Mouse (Mus musculus) kidney, embryonic 14.5 days (tissue): ENCODE data around the gene Olfr1199. TPM values are rescaled to one million over a fixed set of nuclear protein-coding genes. Genes with fewer than 3 reads are reported as not detected.

Experiments used
- ATAC-seq: fragments of 200-750 bp; cut with Nextera tagmentation; 2 replicates; pipeline ENCODE4 v1.8.0; 2017; ENCODE audit warnings: moderate number of reproducible peaks, mild to moderate bottlenecking, moderate TSS enrichment, moderate library complexity; ENCODE audit not compliant: low FRiP score, low TSS enrichment
- H3K27ac ChIP-seq: fragments of 300-500 bp; sonication (generic); 2 replicates; pipeline ENCODE4 v1.5.1; 2014; ENCODE audit warnings: low read depth, mild to moderate bottlenecking, low read length, moderate library complexity, mixed read lengths
- H3K27me3 ChIP-seq: fragments of 300-500 bp; sonication (generic); 2 replicates; pipeline ENCODE4 v1.6.1; 2014; ENCODE audit warnings: mild to moderate bottlenecking, low read length; ENCODE audit not compliant: control insufficient read depth, insufficient read depth
- H3K36me3 ChIP-seq: fragments of 300-500 bp; sonication (generic); 2 replicates; pipeline ENCODE4 v1.6.1; 2014; ENCODE audit warnings: low read length, mixed read lengths; ENCODE audit not compliant: control insufficient read depth, insufficient read depth
- H3K4me1 ChIP-seq: fragments of 300-500 bp; sonication (generic); 2 replicates; pipeline ENCODE4 v1.6.1; 2014; ENCODE audit warnings: low read length, mixed read lengths; ENCODE audit not compliant: control insufficient read depth, insufficient read depth
- H3K4me2 ChIP-seq: fragments of 300-500 bp; sonication (generic); replicated peaks from 2 replicates; pipeline ENCODE4 v1.6.1; 2014; ENCODE audit warnings: low read depth, mild to moderate bottlenecking, low read length
- H3K4me3 ChIP-seq: fragments of 300-500 bp; sonication (generic); 2 replicates; pipeline ENCODE4 v1.5.1; 2014; ENCODE audit warnings: mild to moderate bottlenecking, low read length
- H3K9ac ChIP-seq: fragments of 300-500 bp; sonication (generic); 2 replicates; pipeline ENCODE4 v1.6.1; 2014; ENCODE audit warnings: low read depth, mild to moderate bottlenecking, low read length, moderate library complexity
- H3K9me3 ChIP-seq: fragments of 300-500 bp; sonication (generic); 2 replicates; pipeline ENCODE4 v1.6.1; 2016; ENCODE audit warnings: low read length; ENCODE audit not compliant: control insufficient read depth
- WGBS: fragments of 180-500 bp; shearing (Covaris S2); extraction: QIAGEN DNeasy Blood & Tissue Kit; methylation state at CpG from one replicate; pipeline ENCODE4 v1.1.7; 2014; 5-methylcytosine and 5-hydroxymethylcytosine counted together
- polyA plus RNA-seq: library from polyadenylated mRNA; unstranded; fragments of >200 nt; fragmentation: Nextera tagmentation; extraction: Ambion mirVana; gene quantifications from 2 replicates; pipeline ENCODE4 v1.2.1, GENCODE M21; 2014

Olfr1199 gene
- not detected in 2 replicates for polyA plus RNA-seq

- Histone ChIP-seq H3K36me3 (no peaks in the 10 kb centered on the region), H3K4me2 (no peak within 1 kb of the TSS), H3K9ac (no peak within 1 kb of the TSS), H3K9me3 (no peaks in the 10 kb centered on the region), H3K4me1 (no peaks in the 10 kb centered on the region), H3K27me3 (no peaks in the 10 kb centered on the region), H3K27ac (no peak within 1 kb of the TSS), H3K4me3 (no peak within 1 kb of the TSS)
- no peak for ATAC-seq
- WGBS: 92% methylated on average over 2 of the region's 2 CpGs
These were observed at the start of gene Olfr1199 for GRCm38 (mm10) chr2:88760369-88760768. TSS of gene Olfr1199 (minus strand) at chr2:88760469.

DNA sequence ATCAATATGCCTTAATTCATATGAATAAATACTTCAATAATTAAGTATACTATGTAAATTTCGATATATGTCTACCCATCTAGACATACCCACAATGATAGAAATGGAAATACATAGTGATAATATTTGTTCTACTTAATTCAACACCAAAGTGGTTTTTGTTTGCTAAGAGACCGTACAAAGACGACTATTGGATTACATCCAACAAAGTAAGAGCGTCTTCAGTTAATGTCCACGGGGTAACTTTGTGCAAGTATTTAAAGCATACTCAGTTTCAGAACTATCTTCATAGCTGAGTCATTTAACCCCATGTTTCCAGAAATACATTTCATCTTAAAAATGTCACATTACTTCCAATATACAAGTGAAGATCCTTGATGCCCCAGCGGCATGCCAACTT is 32.5 kb upstream of the Olfr1199 start, which contains the start of gene Olfr1201:
Gene Olfr1201 (plus strand): TSS at position 301 of the 400 bp plus-strand sequence.
- Histone ChIP-seq H3K27ac (no peak within 1 kb of the TSS), H3K27me3 (no peaks in the 10 kb centered on the region), H3K4me1 (no peaks in the 10 kb centered on the region), H3K36me3 (no peaks in the 10 kb centered on the region), H3K4me2 (no peak within 1 kb of the TSS), H3K4me3 (no peak within 1 kb of the TSS), H3K9ac (no peak within 1 kb of the TSS), H3K9me3 (no peaks in the 10 kb centered on the region)
- 85% methylated on average over 6 of the region's 6 CpGs for WGBS
- no peak for ATAC-seq

GRCm38 (mm10) chr2:88770388-88770787 is 10.1 kb upstream of the Olfr1199 start, which contains the start of gene Olfr1200:
TSS of gene Olfr1200 (minus strand) at chr2:88770488.
- WGBS: 72% methylated on average over 2 of the region's 2 CpGs
- Histone ChIP-seq H3K9me3 (no peaks in the 10 kb centered on the region), H3K36me3 (no peaks in the 10 kb centered on the region), H3K27me3 (no peaks in the 10 kb centered on the region), H3K9ac (no peak within 1 kb of the TSS), H3K4me3 (no peak within 1 kb of the TSS), H3K4me1 (no peaks in the 10 kb centered on the region), H3K4me2 (no peak within 1 kb of the TSS), H3K27ac (no peak within 1 kb of the TSS)
- ATAC-seq: no peak

GRCm38 (mm10) chr2:88751270-88751669 is 9.0 kb downstream of the Olfr1199 start, which contains the start of gene Olfr1198:
TSS of gene Olfr1198 (minus strand) at chr2:88751370.
- 92% methylated on average over 2 of the region's 2 CpGs for WGBS
- Histone ChIP-seq H3K4me2 (no peak within 1 kb of the TSS), H3K9me3 (no peaks in the 10 kb centered on the region), H3K4me1 (no peaks in the 10 kb centered on the region), H3K9ac (no peak within 1 kb of the TSS), H3K4me3 (no peak within 1 kb of the TSS), H3K27ac (no peak within 1 kb of the TSS), H3K36me3 (no peaks in the 10 kb centered on the region), H3K27me3 (no peaks in the 10 kb centered on the region)
- ATAC-seq: no peak

DNA sequence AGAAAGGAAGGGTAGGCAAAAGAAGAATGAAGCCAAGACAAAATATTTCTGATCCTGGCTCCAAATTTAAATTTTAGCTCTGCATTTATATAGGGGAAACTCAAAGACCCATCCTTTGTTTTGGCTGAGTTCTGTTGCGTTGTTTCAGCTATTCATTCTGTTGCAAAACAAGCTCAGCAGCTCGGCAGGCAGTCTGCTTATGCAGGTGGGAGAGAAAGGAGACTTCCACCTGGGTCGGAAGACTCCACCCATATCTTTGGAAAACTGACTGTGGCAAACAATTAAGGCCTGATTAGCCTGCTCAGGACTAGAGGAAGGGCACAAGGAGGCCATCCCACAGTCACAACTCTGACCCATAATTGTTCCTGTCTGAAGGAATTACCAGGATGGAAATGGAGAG is 16.9 kb downstream of the Olfr1199 start:
- WGBS: 85% methylated on average over 3 of the region's 3 CpGs
- Histone ChIP-seq H3K4me1 (no peaks in the 10 kb centered on the region), H3K4me3 (no peak overlapping the region), H3K4me2 (no peak overlapping the region), H3K9me3 (no peaks in the 10 kb centered on the region), H3K9ac (no peak overlapping the region), H3K36me3 (no peaks in the 10 kb centered on the region), H3K27me3 (no peaks in the 10 kb centered on the region), H3K27ac (no peak overlapping the region)
- no peak for ATAC-seq

DNA sequence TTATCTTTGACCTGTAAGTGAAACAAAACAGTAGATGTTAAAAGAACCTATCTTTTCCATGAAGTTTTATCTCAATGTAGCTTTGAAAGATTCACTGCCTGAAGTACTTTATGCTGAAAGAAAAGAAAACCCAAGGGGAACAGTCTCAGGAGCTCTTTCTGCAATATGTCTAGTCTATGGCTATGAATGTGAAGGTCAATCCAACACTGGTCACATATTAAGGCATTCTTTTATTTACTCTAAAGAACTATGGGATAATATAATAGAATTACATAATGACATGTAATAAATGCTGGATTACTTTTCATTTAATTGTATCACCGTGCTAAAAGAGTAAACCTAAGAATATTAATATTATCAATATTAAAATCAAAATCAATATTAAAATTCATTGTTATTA is 28.0 kb downstream of the Olfr1199 start, which contains the start of gene Olfr1197:
Gene Olfr1197 (minus strand): TSS at position 101 of the 400 bp plus-strand sequence.
- ATAC-seq: no peak
- H3K4me1 ChIP-seq: no peaks in the 10 kb centered on the region
- H3K4me3 ChIP-seq: no peak within 1 kb of the TSS
- H3K27ac ChIP-seq: no peak within 1 kb of the TSS
- no peak within 1 kb of the TSS for H3K9ac ChIP-seq
- H3K36me3 ChIP-seq: no peaks in the 10 kb centered on the region
- no peaks in the 10 kb centered on the region for H3K27me3 ChIP-seq
- WGBS: 89% methylated on average over 1 of the region's 1 CpGs
- H3K9me3 ChIP-seq: no peaks in the 10 kb centered on the region
- H3K4me2 ChIP-seq: no peak within 1 kb of the TSS

- Histone ChIP-seq H3K4me2 (no peak within 1 kb of the TSS), H3K4me3 (no peak within 1 kb of the TSS), H3K27me3 (no peaks in the 10 kb centered on the region), H3K9me3 (no peaks in the 10 kb centered on the region), H3K36me3 (no peaks in the 10 kb centered on the region), H3K9ac (no peak within 1 kb of the TSS), H3K27ac (no peak within 1 kb of the TSS), H3K4me1 (no peaks in the 10 kb centered on the region)
- no peak for ATAC-seq
- WGBS: 89% methylated on average over 2 of the region's 2 CpGs
These were observed 55.8 kb downstream of the Olfr1199 start, which contains the start of gene Olfr1196 for GRCm38 (mm10) chr2:88704497-88704896. TSS of gene Olfr1196 (minus strand) at chr2:88704597.

Other genes with a start within 250 kb of the Olfr1199 start
- gene Olfr1186, start 241.9 kb downstream of the Olfr1199 start, polyA plus RNA-seq: not detected in 2 replicates
- gene Olfr1188, start 203.5 kb downstream of the Olfr1199 start, polyA plus RNA-seq: not detected in 2 replicates
- gene Olfr1189, start 174.0 kb downstream of the Olfr1199 start, polyA plus RNA-seq: not detected in 2 replicates
- gene Olfr1191-ps1, start 119.9 kb downstream of the Olfr1199 start, polyA plus RNA-seq: 0.03 TPM in 1 of 2 replicates, not detected in the other
- gene Olfr1192-ps1, start 112.0 kb downstream of the Olfr1199 start, polyA plus RNA-seq: not detected in 2 replicates
- not detected in 2 replicates for gene Olfr1193, start 84.8 kb downstream of the Olfr1199 start, polyA plus RNA-seq
- gene Olfr1195, start 71.3 kb downstream of the Olfr1199 start, polyA plus RNA-seq: not detected in 2 replicates
- not detected in 2 replicates for gene Olfr1196, start 55.9 kb downstream of the Olfr1199 start, polyA plus RNA-seq
- gene Olfr1197, start 28.1 kb downstream of the Olfr1199 start, polyA plus RNA-seq: not detected in 2 replicates
- gene Olfr1198, start 9.1 kb downstream of the Olfr1199 start, polyA plus RNA-seq: not detected in 2 replicates
- gene Olfr1200, start 10.0 kb upstream of the Olfr1199 start, polyA plus RNA-seq: not detected in 2 replicates
- gene Olfr1201, start 32.6 kb upstream of the Olfr1199 start, polyA plus RNA-seq: not detected in 2 replicates
- gene Olfr1202, start 54.0 kb upstream of the Olfr1199 start, polyA plus RNA-seq: not detected in 2 replicates
- not detected in 2 replicates for gene Olfr1205, start 69.3 kb upstream of the Olfr1199 start, polyA plus RNA-seq
- not detected in 2 replicates for gene Olfr1204, start 88.8 kb upstream of the Olfr1199 start, polyA plus RNA-seq
- gene Olfr1206, start 102.8 kb upstream of the Olfr1199 start, polyA plus RNA-seq: not detected in 2 replicates
- gene Olfr1208, start 141.8 kb upstream of the Olfr1199 start, polyA plus RNA-seq: not detected in 2 replicates
- not detected in 2 replicates for gene Olfr1209, start 154.7 kb upstream of the Olfr1199 start, polyA plus RNA-seq
- not detected in 2 replicates for gene Olfr1211, start 177.6 kb upstream of the Olfr1199 start, polyA plus RNA-seq
- not detected in 2 replicates for gene Olfr1212, start 193.5 kb upstream of the Olfr1199 start, polyA plus RNA-seq
- not detected in 2 replicates for gene Gm13762, start 219.8 kb upstream of the Olfr1199 start, polyA plus RNA-seq
- gene Olfr1214, start 232.2 kb upstream of the Olfr1199 start, polyA plus RNA-seq: not detected in 2 replicates
- not detected in 2 replicates for gene Olfr1215, start 246.5 kb upstream of the Olfr1199 start, polyA plus RNA-seq